Mouse (Mus musculus): ENCODE data around the gene Klrg2.

DNA sequence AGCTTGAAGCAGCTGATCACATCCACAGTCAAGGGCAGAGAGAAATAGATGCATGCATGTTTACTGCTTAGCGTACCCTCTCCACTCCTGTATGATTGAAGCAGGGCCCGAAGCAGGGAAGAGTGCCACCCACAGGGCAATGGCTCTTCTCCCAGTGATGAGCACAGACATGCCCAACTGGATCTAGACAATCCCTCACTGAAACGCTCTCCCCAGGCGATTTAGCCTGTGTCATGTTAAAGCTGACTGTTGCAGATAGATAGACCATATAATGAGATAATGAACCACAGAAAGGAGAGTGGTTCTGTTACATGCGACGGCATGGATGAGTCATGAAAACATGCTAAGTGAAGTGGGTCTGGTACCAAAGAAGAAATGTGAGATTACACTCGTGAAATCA, 34.2 kb upstream of the Klrg2 start:
- TF ChIP-seq POLR2A (IDR thresholded peaks at IDR 0.05; ENCODE audit: extremely low read depth, insufficient read depth, low read length) (no peak), CTCF (IDR thresholded peaks at IDR 0.05; ENCODE audit: low read depth, low read length) (no peak)

All from liver, adult 2 months (tissue).